Mouse (Mus musculus) MEL (cell line): ENCODE data around the gene Znrf4. TPM values are rescaled to one million over a fixed set of nuclear protein-coding genes. Genes with fewer than 3 reads are reported as not detected.

Experiments
- DNase-seq: peaks from one replicate; pipeline ENCODE4 v3.0.0; 2011; ENCODE audit warnings: low read depth, low spot score
- H3K27ac ChIP-seq: 2 replicates; pipeline ENCODE4 v1.5.1; 2012; ENCODE audit warnings: low read depth, mild to moderate bottlenecking, control low read depth, low read length, moderate library complexity; ENCODE audit not compliant: control insufficient read depth
- H3K27me3 ChIP-seq, 2 experiments: fragments of 150-350 bp in 1 of 2; sonication (generic) in 1 of 2; 2 replicates each; pipeline ENCODE4 v1.6.1; 2012; ENCODE audit warnings: low read length in 2 of 2, mild to moderate bottlenecking in 2 of 2, improper control_type of control experiment in 1 of 2, moderate library complexity in 1 of 2; ENCODE audit not compliant: insufficient read depth in 2 of 2, control insufficient read depth in 1 of 2
- H3K36me3 ChIP-seq, 2 experiments: 2 replicates each; pipeline ENCODE4 v1.6.1; 2012 to 2014; ENCODE audit warnings: low read length in 2 of 2, improper control_type of control experiment in 1 of 2, inconsistent platforms in 1 of 2, mild to moderate bottlenecking in 1 of 2; ENCODE audit not compliant: insufficient read depth in 2 of 2, control insufficient read depth in 1 of 2
- H3K4me1 ChIP-seq, 2 experiments: fragments of 150-350 bp in 1 of 2; sonication (generic) in 1 of 2; 2 replicates each; pipeline ENCODE4 v1.6.1; 2012; ENCODE audit warnings: low read length in 2 of 2, improper control_type of control experiment in 1 of 2, mild to moderate bottlenecking in 1 of 2; ENCODE audit not compliant: insufficient read depth in 2 of 2, control insufficient read depth in 1 of 2
- H3K4me3 ChIP-seq, 2 experiments: fragments of 150-350 bp in 1 of 2; sonication (generic) in 1 of 2; 2 replicates each; pipeline ENCODE4 v1.5.1; 2012; ENCODE audit warnings: low read depth in 2 of 2, low read length in 2 of 2, mild to moderate bottlenecking in 2 of 2, moderate library complexity in 2 of 2, control low read depth in 1 of 2, improper control_type of control experiment in 1 of 2; ENCODE audit not compliant: control insufficient read depth in 1 of 2, insufficient read depth in 1 of 2
- H3K79me2 ChIP-seq: 2 replicates; pipeline ENCODE4 v1.6.1; 2012; ENCODE audit warnings: mild to moderate bottlenecking, low read length, moderate library complexity; ENCODE audit not compliant: control insufficient read depth, poor library complexity, insufficient read depth
- H3K9ac ChIP-seq: 2 replicates; pipeline ENCODE4 v1.6.1; 2012; ENCODE audit warnings: low read depth, mild to moderate bottlenecking, control low read depth, low read length, moderate library complexity; ENCODE audit not compliant: control insufficient read depth, poor library complexity, severe bottlenecking
- H3K9me3 ChIP-seq: fragments of 150-350 bp; sonication (generic); replicated peaks from 2 replicates; pipeline ENCODE4 v1.6.1; 2012; ENCODE audit warnings: mild to moderate bottlenecking, low read length, improper control_type of control experiment, moderate library complexity; ENCODE audit not compliant: insufficient read depth
- BHLHE40 ChIP-seq: IDR thresholded peaks from 2 replicates; pipeline ENCODE4 v1.6.1; 2012; ENCODE audit warnings: low read depth, mild to moderate bottlenecking, inconsistent platforms, low read length, improper control_type of control experiment, borderline replicate concordance
- CHD1 ChIP-seq: IDR thresholded peaks from 2 replicates; pipeline ENCODE4 v1.6.1; 2012; ENCODE audit warnings: low read depth, mild to moderate bottlenecking, inconsistent platforms, low read length, improper control_type of control experiment
- CHD2 ChIP-seq: IDR thresholded peaks from 2 replicates; pipeline ENCODE4 v1.6.1; 2011; ENCODE audit warnings: low read length, improper control_type of control experiment
- CTCF ChIP-seq, 3 experiments: IDR thresholded peaks in 2 of 3; conservative IDR thresholded peaks in 1 of 3; 2 replicates each; pipeline ENCODE4 v1.5.1; 2011 to 2012; ENCODE audit warnings: low read length in 3 of 3, low read depth in 2 of 3, mild to moderate bottlenecking in 2 of 3, improper control_type of control experiment in 1 of 3, inconsistent platforms in 1 of 3, mixed read lengths in 1 of 3, moderate library complexity in 1 of 3; ENCODE audit not compliant: control insufficient read depth in 1 of 3, insufficient read depth in 1 of 3, poor library complexity in 1 of 3, severe bottlenecking in 1 of 3
- ELF1 ChIP-seq: IDR thresholded peaks from 2 replicates; pipeline ENCODE4 v1.6.1; 2014; ENCODE audit warnings: low read depth, mild to moderate bottlenecking, inconsistent platforms, low read length, improper control_type of control experiment, moderate library complexity
- EP300 ChIP-seq, 2 experiments: IDR thresholded peaks; 2 replicates each; pipeline ENCODE4 v1.6.1; 2011; ENCODE audit warnings: improper control_type of control experiment in 2 of 2, low read length in 2 of 2, low read depth in 1 of 2, mild to moderate bottlenecking in 1 of 2
- ETS1 ChIP-seq: IDR thresholded peaks from 2 replicates; pipeline ENCODE4 v1.6.1; 2012; ENCODE audit warnings: low read depth, mild to moderate bottlenecking, inconsistent platforms, low read length, improper control_type of control experiment, moderate library complexity
- GATA1 ChIP-seq: IDR thresholded peaks from 2 replicates; pipeline ENCODE4 v1.6.1; 2011; ENCODE audit warnings: low read depth, low read length, improper control_type of control experiment
- HCFC1 ChIP-seq: IDR thresholded peaks from 2 replicates; pipeline ENCODE4 v1.6.1; 2012; ENCODE audit warnings: low read depth, mild to moderate bottlenecking, inconsistent platforms, low read length, improper control_type of control experiment, moderate library complexity
- JUND ChIP-seq: IDR thresholded peaks from 2 replicates; pipeline ENCODE4 v1.6.1; 2011; ENCODE audit warnings: low read depth, mild to moderate bottlenecking, improper control_type of control experiment, low read length
- MAFK ChIP-seq: IDR thresholded peaks from 2 replicates; pipeline ENCODE4 v1.6.1; 2011; ENCODE audit warnings: low read depth, mild to moderate bottlenecking, low read length, improper control_type of control experiment, borderline replicate concordance
- MAX ChIP-seq: IDR thresholded peaks from 2 replicates; pipeline ENCODE4 v1.6.1; 2011; ENCODE audit warnings: low read length, improper control_type of control experiment
- MAZ ChIP-seq: IDR thresholded peaks from 2 replicates; pipeline ENCODE4 v1.6.1; 2012; ENCODE audit warnings: low read depth, mild to moderate bottlenecking, inconsistent platforms, low read length, improper control_type of control experiment
- MXI1 ChIP-seq: IDR thresholded peaks from 2 replicates; pipeline ENCODE4 v1.6.1; 2011; ENCODE audit warnings: mild to moderate bottlenecking, low read depth, low read length, improper control_type of control experiment
- MYB ChIP-seq: IDR thresholded peaks from 2 replicates; pipeline ENCODE4 v1.6.1; 2011; ENCODE audit warnings: mild to moderate bottlenecking, low read depth, low read length, improper control_type of control experiment
- MYC ChIP-seq: IDR thresholded peaks from 2 replicates; pipeline ENCODE4 v1.6.1; 2011; ENCODE audit warnings: low read depth, mild to moderate bottlenecking, low read length, improper control_type of control experiment, moderate library complexity
- NELFE ChIP-seq: IDR thresholded peaks from 2 replicates; pipeline ENCODE4 v1.6.1; 2011; ENCODE audit warnings: low read depth, low read length, improper control_type of control experiment
- NRF1 ChIP-seq: IDR thresholded peaks from 2 replicates; pipeline ENCODE4 v1.6.1; 2014; ENCODE audit warnings: low read depth, mild to moderate bottlenecking, inconsistent platforms, low read length, improper control_type of control experiment, moderate library complexity; ENCODE audit not compliant: poor library complexity, insufficient read depth, severe bottlenecking
- POLR2A ChIP-seq, 2 experiments: IDR thresholded peaks; 2 replicates each; pipeline ENCODE4 v1.6.1; 2011 to 2012; ENCODE audit warnings: low read length in 2 of 2, mild to moderate bottlenecking in 2 of 2, control low read depth in 1 of 2, improper control_type of control experiment in 1 of 2, low read depth in 1 of 2, moderate library complexity in 1 of 2; ENCODE audit not compliant: control insufficient read depth in 1 of 2, insufficient read depth in 1 of 2, poor library complexity in 1 of 2
- POLR2AphosphoS2 ChIP-seq: IDR thresholded peaks from 2 replicates; pipeline ENCODE4 v1.6.1; 2011; ENCODE audit warnings: low read length, improper control_type of control experiment
- POLR2AphosphoS5 ChIP-seq: IDR thresholded peaks from 2 replicates; pipeline ENCODE4 v1.6.1; 2012; ENCODE audit warnings: low read depth, borderline replicate concordance, mild to moderate bottlenecking, inconsistent platforms, low read length, moderate library complexity, mixed read lengths
- RCOR1 ChIP-seq: IDR thresholded peaks from 2 replicates; pipeline ENCODE4 v1.6.1; 2012; ENCODE audit warnings: low read depth, mild to moderate bottlenecking, inconsistent platforms, low read length, improper control_type of control experiment
- SIN3A ChIP-seq: IDR thresholded peaks from 2 replicates; pipeline ENCODE4 v1.6.1; 2012; ENCODE audit warnings: low read length, improper control_type of control experiment, inconsistent platforms
- SMC3 ChIP-seq: IDR thresholded peaks from 2 replicates; pipeline ENCODE4 v1.6.1; 2011; ENCODE audit warnings: low read depth, low read length, improper control_type of control experiment
- TAL1 ChIP-seq: IDR thresholded peaks from 2 replicates; pipeline ENCODE4 v1.6.1; 2012; ENCODE audit warnings: mild to moderate bottlenecking, inconsistent platforms, low read length, moderate library complexity, mixed read lengths
- TBP ChIP-seq: IDR thresholded peaks from 2 replicates; pipeline ENCODE4 v1.8.0; 2011; ENCODE audit warnings: low read depth, low read length, improper control_type of control experiment
- TCF12 ChIP-seq: IDR thresholded peaks from 2 replicates; pipeline ENCODE4 v1.6.1; 2014; ENCODE audit warnings: low read depth, mild to moderate bottlenecking, inconsistent platforms, low read length, improper control_type of control experiment, moderate library complexity
- USF1 ChIP-seq: IDR thresholded peaks from 2 replicates; pipeline ENCODE4 v1.6.1; 2014; ENCODE audit warnings: low read depth, mild to moderate bottlenecking, inconsistent platforms, low read length, improper control_type of control experiment, moderate library complexity
- USF2 ChIP-seq, 2 experiments: IDR thresholded peaks; 2 replicates each; pipeline ENCODE4 v1.6.1; 2011 to 2012; ENCODE audit warnings: improper control_type of control experiment in 2 of 2, low read length in 2 of 2, borderline replicate concordance in 1 of 2, inconsistent platforms in 1 of 2, low read depth in 1 of 2, mild to moderate bottlenecking in 1 of 2; ENCODE audit not compliant: insufficient read depth in 1 of 2
- ZC3H11A ChIP-seq: IDR thresholded peaks from 2 replicates; pipeline ENCODE4 v1.6.1; 2012; ENCODE audit warnings: low read depth, mild to moderate bottlenecking, inconsistent platforms, low read length, improper control_type of control experiment
- ZKSCAN1 ChIP-seq: IDR thresholded peaks from 2 replicates; pipeline ENCODE4 v1.6.1; 2012; ENCODE audit warnings: low read depth, mild to moderate bottlenecking, inconsistent platforms, low read length, improper control_type of control experiment, moderate library complexity
- ZMIZ1 ChIP-seq: IDR thresholded peaks from 2 replicates; pipeline ENCODE4 v1.6.1; 2012; ENCODE audit warnings: low read depth, mild to moderate bottlenecking, inconsistent platforms, low read length, improper control_type of control experiment, moderate library complexity
- ZNF384 ChIP-seq: IDR thresholded peaks from 2 replicates; pipeline ENCODE4 v1.6.1; 2012; ENCODE audit warnings: low read depth, mild to moderate bottlenecking, inconsistent platforms, low read length, improper control_type of control experiment
- polyA plus RNA-seq, 2 experiments: library from polyadenylated mRNA; stranded (reverse) in 1 of 2; unstranded in 1 of 2; fragments of >175 nt in 1 of 2; fragments of >200 nt in 1 of 2; gene quantifications; 2 replicates each; pipeline versions ENCODE4 v1.2.1 to v1.2.4; 2012; ENCODE audit warnings: low replicate concordance in 2 of 2, low read depth in 1 of 2; ENCODE audit not compliant: insufficient read length in 2 of 2, insufficient read depth in 1 of 2, missing spikeins in 1 of 2
- total RNA-seq: library from RNA; depleted of rRNA; stranded (reverse); fragments of 300-350 nt; gene quantifications from 2 replicates; pipeline ENCODE4 v1.2.3, GENCODE M21; 2012

The Znrf4 gene
- total and polyA plus RNA-seq, 3 experiments = not detected

- no peaks in the 10 kb centered on the region for H3K9me3 ChIP-seq
- peak overlapping the region; percentile 89 for H3K27ac ChIP-seq
- no peaks in the 10 kb centered on the region for H3K27me3 ChIP-seq
These were observed 4.8 kb downstream of the Znrf4 start for GRCm38 (mm10) chr17:56507161-56508068.

GRCm38 (mm10) chr17:56506417-56507065, 5.7 kb downstream of the Znrf4 start:
- Histone ChIP-seq H3K9me3 (no peaks in the 10 kb centered on the region), H3K4me3 (peak overlapping the region; percentile 70), H3K27me3 (no peaks in the 10 kb centered on the region), H3K27ac (peak overlapping the region; percentile 89), H3K4me1 (peaks cover 0 to 15% of the 10 kb centered on the region in 2 experiments; a peak in 1 of 4 replicates), H3K9ac (peak overlapping the region; percentile 88), H3K79me2 (no peaks in the 10 kb centered on the region; the same call in 1 of the 2 replicates), H3K36me3 (0 out of 4 replicates have a peak, but pooled peaks cover 0 to 2% of the 10 kb centered on the region in 2 experiments)
- TF ChIP-seq JUND = no peak
- no peak for DNase-seq

More at GRCm38 (mm10) chr17:56507161-56508068, 4.8 kb downstream of the Znrf4 start:
- Histone ChIP-seq H3K36me3 (0 out of 4 replicates have a peak, but pooled peaks cover 0 to 2% of the 10 kb centered on the region in 2 experiments), H3K4me1 (peaks cover 0 to 15% of the 10 kb centered on the region in 2 experiments; a peak in 1 of 4 replicates), H3K79me2 (no peaks in the 10 kb centered on the region; the same call in 1 of the 2 replicates), H3K4me3 (peak overlapping the region; percentile 70)
- peak; percentile 41 to 79 for TF ChIP-seq POLR2A (IDR thresholded peaks at IDR 0.05; ENCODE audit: control insufficient read depth in 1 of 2, insufficient read depth in 1 of 2, low read depth in 1 of 2, low read length in 2 of 2, poor library complexity in 1 of 2)
- peak; percentile 84 for TF ChIP-seq BHLHE40
- no peak for TF ChIP-seq ZNF384
- no peak for TF ChIP-seq MYB
- TF ChIP-seq MYC = peak; percentile 81
- TF ChIP-seq ZKSCAN1 = 0 out of 2 replicates have a peak, but pooled peaks have one; percentile 26
- no peak for TF ChIP-seq GATA1
- TF ChIP-seq TBP = peak; percentile 70; the same call in 1 of the 2 replicates
- TF ChIP-seq MXI1 = peak; percentile 86
- peak; percentile 89 for TF ChIP-seq NRF1
- no peak for TF ChIP-seq CHD1
- peak; percentile 81 for TF ChIP-seq MAX
- TF ChIP-seq HCFC1 = peak; percentile 65
- TF ChIP-seq CHD2 = peak; percentile 77
- peak in 1 of 2 experiments; percentile 12; a peak in 2 of 4 replicates for TF ChIP-seq EP300 (IDR thresholded peaks at IDR 0.05; ENCODE audit: low read depth in 1 of 2, low read length in 2 of 2)
- TF ChIP-seq ETS1 = peak; percentile 71
- TF ChIP-seq NELFE = peak; percentile 85
- 0 out of 2 replicates have a peak, but pooled peaks have one; percentile 44 for TF ChIP-seq RCOR1
- TF ChIP-seq ELF1 = peak; percentile 51
- peak; percentile 66 for TF ChIP-seq ZMIZ1
- no peak for TF ChIP-seq USF2 (IDR thresholded peaks at IDR 0.05; ENCODE audit: borderline replicate concordance in 1 of 2, insufficient read depth in 1 of 2, low read depth in 1 of 2, low read length in 2 of 2)
- peak; percentile 54; the same call in 1 of the 2 replicates for TF ChIP-seq SIN3A
- peak; percentile 94 for TF ChIP-seq MAZ
- TF ChIP-seq USF1 = peak; percentile 18; the same call in 1 of the 2 replicates
- TF ChIP-seq TCF12 = peak; percentile 77
- TF ChIP-seq CTCF (IDR thresholded peaks at IDR 0.05 in 2 of 3, conservative IDR thresholded peaks at IDR 0.05 in 1 of 3; ENCODE audit: control insufficient read depth in 1 of 3, insufficient read depth in 1 of 3, low read depth in 2 of 3, low read length in 3 of 3, poor library complexity in 1 of 3, severe bottlenecking in 1 of 3) = no peak
- TF ChIP-seq ZC3H11A = no peak
- no peak for TF ChIP-seq MAFK
- TF ChIP-seq TAL1 = no peak
- no peak for TF ChIP-seq SMC3
- peak; percentile 67; the same call in 1 of the 2 replicates for TF ChIP-seq POLR2AphosphoS2
- 0 out of 2 replicates have a peak, but pooled peaks have one; percentile 20 for TF ChIP-seq POLR2AphosphoS5
- TF ChIP-seq, all 39 proteins: peak for 22
- peak; percentile 98 for DNase-seq
- peak overlapping the region; percentile 88 for H3K9ac ChIP-seq
